Mouse (Mus musculus) inflammation-experienced regulatory T-cells, adult 6 months (primary cell): Measurements from ENCODE around the gene Cacna1d. TPM values are rescaled to one million over a fixed set of nuclear protein-coding genes. Genes with fewer than 3 reads are reported as not detected.

ENCODE experiments used
- ATAC-seq: one replicate; pipeline ENCODE4 v1.8.0; 2017
- polyA plus RNA-seq, 3 experiments: library from polyadenylated mRNA; unstranded; fragments of 100-300 nt; shearing (Covaris generic); gene quantifications; one replicate each; pipeline ENCODE4 v1.2.1; 2017

The Cacna1d gene
- polyA plus RNA-seq, 3 experiments from 2014 or later = 1.4 to 3.4 (median 2.8) TPM

- ATAC-seq = no peak
These were observed 294.3 kb downstream of the Cacna1d start for GRCm38 (mm10) chr14:30196959-30197358.

- peak; percentile 88 for ATAC-seq
These were observed 295.0 kb downstream of the Cacna1d start for GRCm38 (mm10) chr14:30196235-30196634.

DNA sequence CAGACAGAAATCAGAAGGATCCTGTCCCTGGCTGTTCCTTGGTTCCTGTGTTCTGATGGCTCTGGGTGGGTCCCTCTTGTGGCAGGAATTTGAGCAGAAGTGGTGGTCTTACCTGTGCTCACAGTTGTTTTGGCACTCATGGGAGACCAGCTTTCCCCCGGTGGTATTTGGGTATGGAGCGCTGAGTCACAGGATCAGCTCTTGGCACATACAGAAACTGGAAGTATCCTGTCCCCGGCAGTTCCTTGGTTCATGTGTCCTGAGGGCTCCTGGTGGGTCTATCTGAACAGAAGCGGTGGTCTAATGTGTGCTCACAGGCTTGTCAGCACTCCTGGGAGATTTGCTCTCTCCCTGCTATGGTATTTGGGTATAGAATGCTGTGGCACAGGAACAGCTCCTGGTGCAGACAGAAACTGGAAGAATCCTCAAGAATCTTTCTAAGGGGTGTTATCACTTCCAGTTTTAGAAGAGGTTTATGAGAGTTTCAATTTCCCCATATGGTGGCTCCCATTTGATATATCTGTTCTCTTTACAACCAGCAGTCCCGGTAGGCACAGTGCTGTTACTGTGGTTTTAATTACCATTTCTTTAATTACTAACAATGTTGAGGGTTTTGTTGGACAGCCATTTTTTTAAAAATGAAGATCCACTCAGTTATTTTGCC lies 300.8 kb downstream of the Cacna1d start:
- no peak for ATAC-seq

DNA sequence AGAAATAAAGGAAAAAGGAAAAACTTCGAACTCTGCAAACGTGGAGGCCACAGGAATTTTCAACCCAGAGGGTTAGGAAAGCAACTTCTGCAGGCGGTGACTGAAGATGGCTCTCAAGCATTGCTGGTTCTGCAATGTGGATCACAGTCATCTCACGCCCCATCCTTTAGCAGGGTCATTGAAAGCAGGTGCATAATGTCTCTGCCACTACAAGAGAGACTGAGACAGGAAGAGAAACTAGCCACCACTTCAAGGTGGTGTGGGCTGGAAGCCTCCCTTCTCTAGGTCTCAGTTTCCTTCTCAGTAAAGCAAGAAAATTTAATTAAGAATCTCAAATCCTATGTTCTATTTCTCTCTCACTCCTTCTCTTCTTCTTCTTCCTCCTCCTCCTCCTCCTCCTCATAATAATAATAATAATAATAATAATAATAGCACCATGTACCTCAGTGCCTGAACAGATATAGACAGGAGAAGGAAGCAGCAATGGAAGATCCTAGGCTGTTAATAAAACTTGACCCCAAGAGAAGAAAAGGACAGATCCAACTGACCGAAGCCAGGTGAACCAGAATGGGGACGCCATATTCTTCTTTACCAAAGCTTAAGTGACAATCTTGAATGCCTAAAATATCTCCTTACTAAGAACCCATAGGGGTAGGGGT lies 305.5 kb downstream of the Cacna1d start:
- no peak for ATAC-seq

DNA sequence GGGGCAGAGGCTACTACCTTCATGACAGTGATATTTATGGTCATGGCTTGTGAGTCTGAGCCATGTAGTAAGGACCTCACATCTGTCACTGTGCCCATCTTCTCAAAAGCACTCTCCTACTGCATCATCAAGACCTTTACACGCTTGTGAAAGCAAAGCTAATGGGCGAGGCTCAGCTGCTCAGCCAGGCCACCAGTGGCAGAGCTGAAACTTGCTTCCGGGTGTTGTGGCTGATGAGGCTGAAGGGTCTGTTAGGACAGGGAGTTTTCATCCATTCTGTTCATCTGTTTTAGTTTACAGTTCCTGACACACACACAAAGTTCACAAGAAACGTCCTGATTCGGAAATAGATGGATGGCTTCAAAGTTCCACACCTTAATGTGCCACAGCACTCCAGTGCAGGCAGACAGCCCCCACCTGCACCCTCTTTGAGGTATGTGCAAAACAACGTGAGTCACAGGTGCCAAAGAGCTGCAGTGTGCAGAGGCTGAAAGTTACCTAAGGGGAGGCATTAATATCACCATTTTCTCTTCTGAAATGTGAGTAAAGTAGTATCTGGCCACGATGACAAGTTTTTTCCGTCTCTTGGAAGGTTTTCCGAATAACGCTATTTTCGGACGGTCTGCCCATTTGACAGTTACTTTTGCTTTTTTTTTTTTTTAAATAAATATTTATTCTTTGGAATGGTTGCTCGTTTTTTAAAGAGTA lies 306.7 kb downstream of the Cacna1d start:
- peak; percentile 82 for ATAC-seq

GRCm38 (mm10) chr14:30184013-30184412 lies 307.2 kb downstream of the Cacna1d start:
- ATAC-seq = no peak

DNA sequence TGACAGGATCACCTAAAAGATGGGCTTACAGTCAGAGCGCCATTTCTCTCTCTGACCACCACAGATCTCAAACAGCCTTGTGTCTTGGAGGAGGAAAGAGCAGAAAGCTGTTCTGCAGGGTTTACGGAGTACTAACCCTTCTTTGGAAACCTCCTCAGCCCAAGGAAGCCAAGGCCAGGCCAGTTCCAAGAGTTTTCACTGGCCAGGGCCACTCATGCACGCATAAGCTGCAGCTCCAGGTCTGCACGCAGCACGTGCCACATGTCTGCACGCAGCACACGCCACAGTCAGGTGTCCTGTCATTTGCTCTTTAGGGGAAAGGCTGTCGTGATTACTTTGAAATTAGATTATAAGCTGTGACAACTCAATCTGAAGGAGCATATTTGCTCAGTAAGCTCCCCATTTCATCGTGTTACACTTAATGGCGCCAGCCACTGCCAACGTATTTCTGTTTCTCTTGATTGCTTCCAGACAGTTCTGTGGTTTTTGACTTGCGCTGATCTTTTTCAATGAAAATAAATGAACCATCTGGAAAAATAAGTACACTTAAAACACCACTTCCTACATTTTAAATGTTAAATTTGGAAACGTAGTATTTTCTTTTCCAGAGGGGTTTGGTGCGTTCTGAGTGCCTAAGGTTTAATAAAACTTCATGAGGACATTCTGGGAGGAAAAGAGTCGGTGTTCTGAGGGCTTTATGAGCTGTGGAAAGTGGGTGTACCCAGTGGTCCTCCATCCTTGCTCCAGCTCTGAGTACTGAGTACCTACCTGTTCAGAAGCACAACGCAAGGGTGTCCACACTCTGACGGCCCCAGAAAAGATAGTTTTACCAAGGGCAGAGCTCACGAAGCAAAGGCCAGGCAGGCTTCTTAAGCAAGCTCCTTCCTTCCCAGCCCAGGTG lies 308.4 kb downstream of the Cacna1d start:
- ATAC-seq = no peak

- ATAC-seq = no peak
These were observed 312.9 kb downstream of the Cacna1d start for GRCm38 (mm10) chr14:30178306-30178705.

- no peak for ATAC-seq
These were observed 313.4 kb downstream of the Cacna1d start for GRCm38 (mm10) chr14:30177850-30178249.

DNA sequence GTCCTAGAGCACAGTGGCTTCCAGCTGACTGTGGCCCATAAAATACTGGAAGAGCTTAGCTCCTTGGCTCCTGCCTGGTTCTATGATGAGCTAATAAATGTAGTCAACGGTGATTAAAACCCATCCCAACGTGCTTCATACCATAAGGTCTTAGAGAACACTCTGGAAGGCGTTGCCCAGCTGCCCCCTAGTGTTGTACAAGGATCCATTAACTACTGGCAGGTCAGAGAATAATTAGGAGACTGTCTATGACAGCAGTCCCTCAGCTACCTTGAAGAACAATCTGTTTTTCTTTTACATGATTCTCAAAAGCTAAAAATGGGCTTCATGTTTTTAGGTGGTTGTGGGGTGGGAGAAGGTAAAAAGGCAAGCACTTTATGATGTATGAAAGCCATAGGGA lies 315.9 kb downstream of the Cacna1d start:
- ATAC-seq = no peak

- no peak for ATAC-seq
These were observed 318.2 kb downstream of the Cacna1d start for GRCm38 (mm10) chr14:30172821-30173755.

- ATAC-seq = no peak
These were observed 319.7 kb downstream of the Cacna1d start for GRCm38 (mm10) chr14:30171593-30171992.

- ATAC-seq = no peak
These were observed 320.2 kb downstream of the Cacna1d start for GRCm38 (mm10) chr14:30171008-30171407.

GRCm38 (mm10) chr14:30169455-30169854 lies 321.8 kb downstream of the Cacna1d start:
- no peak for ATAC-seq

DNA sequence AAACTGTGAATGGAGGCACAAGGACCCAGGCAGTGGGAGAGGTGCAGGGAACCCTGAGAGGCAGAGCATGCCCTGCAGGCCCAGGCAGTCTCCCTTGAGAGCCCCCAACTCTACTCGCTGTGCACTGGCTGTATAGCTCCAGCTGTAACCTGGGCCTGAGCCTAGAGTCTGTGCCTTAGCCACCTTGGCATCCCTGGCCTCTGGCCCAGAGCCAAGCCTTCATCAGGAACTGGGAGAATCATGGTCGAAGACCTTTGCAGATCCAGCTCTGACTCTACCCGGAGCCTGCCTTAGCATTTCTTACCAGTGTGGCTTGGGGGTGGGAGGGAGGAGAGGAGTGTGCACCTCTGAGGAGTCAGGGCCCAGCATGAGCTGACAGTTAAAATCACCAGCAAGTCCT lies 322.4 kb downstream of the Cacna1d start:
- no peak for ATAC-seq

DNA sequence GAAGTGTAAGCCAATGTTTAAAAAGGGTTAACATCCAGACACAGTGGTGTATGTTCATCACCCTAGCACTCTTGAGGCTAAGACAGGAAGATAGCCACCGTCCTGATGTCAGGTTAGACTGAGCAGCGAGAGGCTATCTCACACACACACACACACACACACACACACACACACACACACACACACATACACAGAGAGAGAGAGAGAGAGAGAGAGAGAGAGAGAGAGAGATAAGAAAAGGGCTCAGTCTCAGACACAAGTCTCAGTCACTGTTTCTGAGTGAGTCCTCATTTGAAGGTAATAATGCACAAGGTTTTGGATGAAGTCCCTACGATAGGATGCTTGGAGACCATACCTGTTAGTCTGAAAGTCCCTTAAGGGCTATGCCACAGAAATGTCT lies 322.9 kb downstream of the Cacna1d start:
- no peak for ATAC-seq

- ATAC-seq = no peak
These were observed 323.6 kb downstream of the Cacna1d start for GRCm38 (mm10) chr14:30167606-30168005.

GRCm38 (mm10) chr14:30166036-30166435 lies 325.2 kb downstream of the Cacna1d start:
- ATAC-seq = no peak

GRCm38 (mm10) chr14:30163733-30164708 lies 327.2 kb downstream of the Cacna1d start:
- no peak for ATAC-seq

DNA sequence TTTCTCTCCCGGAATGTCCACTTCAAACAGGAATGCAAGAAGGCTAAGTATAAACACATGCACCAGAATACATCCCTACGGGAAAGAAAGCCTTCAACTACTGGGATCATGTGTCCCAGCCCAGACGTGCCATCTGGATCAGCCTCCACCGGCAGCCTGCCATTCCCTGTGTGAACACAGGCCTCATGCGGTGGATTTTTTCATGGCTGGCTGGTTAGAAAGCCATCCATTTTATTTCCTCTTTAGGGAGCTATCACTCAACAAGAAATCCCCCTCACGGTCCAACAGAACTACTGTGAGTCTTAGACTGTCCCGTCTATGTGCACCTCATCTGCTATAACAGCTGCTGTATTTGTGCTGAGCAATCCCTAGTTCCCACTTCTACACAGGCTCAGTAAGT lies 343.5 kb downstream of the Cacna1d start:
- no peak for ATAC-seq
